Mouse (Mus musculus) spleen, adult 2 months (tissue): ENCODE measurements around the gene Zfp772. TPM values are rescaled to one million over a fixed set of nuclear protein-coding genes. Genes with fewer than 3 reads are reported as not detected.
A peak's percentile ranks its signal among the peaks of the same experiment; 100 is the strongest.
"Not testable (repeated sequence)": the region's sequence is repeated elsewhere in the genome, so short reads cannot be mapped to it uniquely, and the experiment has no call there.

Experiments
- DNase-seq, 2 experiments: peaks; one replicate each; pipeline versions ENCODE4 v3.0.0 to v3.0.0-alpha.2; 2012 to 2021; ENCODE audit warnings: low spot score in 2 of 2, low read depth in 1 of 2
- H3K27ac ChIP-seq: fragments of 200-500 bp; 2 replicates; pipeline ENCODE4 v1.5.1; 2012; ENCODE audit warnings: low read length, inconsistent platforms; ENCODE audit not compliant: insufficient read depth
- H3K27me3 ChIP-seq: fragments of 200-500 bp; 2 replicates; pipeline ENCODE4 v1.6.1; 2012; ENCODE audit warnings: mild to moderate bottlenecking, moderate library complexity, low read length, inconsistent platforms; ENCODE audit not compliant: control insufficient read depth, insufficient read depth
- H3K36me3 ChIP-seq: fragments of 200-500 bp; 2 replicates; pipeline ENCODE4 v1.6.1; 2012; ENCODE audit warnings: mild to moderate bottlenecking, low read length, inconsistent platforms; ENCODE audit not compliant: control insufficient read depth, insufficient read depth
- H3K4me1 ChIP-seq: fragments of 200-500 bp; 2 replicates; pipeline ENCODE4 v1.6.1; 2011; ENCODE audit warnings: inconsistent platforms; ENCODE audit not compliant: control insufficient read depth, insufficient read depth, insufficient read length
- H3K4me3 ChIP-seq: fragments of 200-500 bp; 2 replicates; pipeline ENCODE4 v1.5.1; 2011; ENCODE audit warnings: mild to moderate bottlenecking, inconsistent platforms; ENCODE audit not compliant: insufficient read depth, insufficient read length; ENCODE audit errors: extremely low read depth
- CTCF ChIP-seq: fragments of 200-500 bp; IDR thresholded peaks from 2 replicates; pipeline ENCODE4 v1.5.1; 2011; ENCODE audit warnings: mild to moderate bottlenecking, inconsistent platforms; ENCODE audit not compliant: insufficient read depth, insufficient read length, insufficient replicate concordance; ENCODE audit errors: extremely low read depth
- POLR2A ChIP-seq: fragments of 200-500 bp; IDR thresholded peaks from 2 replicates; pipeline ENCODE4 v1.6.1; 2011; ENCODE audit warnings: low read depth, low read length, inconsistent platforms
- WGBS: fragments of 180-500 bp; shearing (Covaris S2); methylation state at CpG from one replicate; pipeline ENCODE4 v1.1.7; 2018; 5-methylcytosine and 5-hydroxymethylcytosine counted together
- polyA plus RNA-seq: library from polyadenylated mRNA; depleted of rRNA; stranded (reverse); fragments of >200 nt; gene quantifications from 2 replicates; pipeline ENCODE4 v1.2.3, GENCODE M21; 2012; rRNA removed

Zfp772 gene
- polyA plus RNA-seq, result 0.46 and 0.50 TPM in 2 replicates

DNA sequence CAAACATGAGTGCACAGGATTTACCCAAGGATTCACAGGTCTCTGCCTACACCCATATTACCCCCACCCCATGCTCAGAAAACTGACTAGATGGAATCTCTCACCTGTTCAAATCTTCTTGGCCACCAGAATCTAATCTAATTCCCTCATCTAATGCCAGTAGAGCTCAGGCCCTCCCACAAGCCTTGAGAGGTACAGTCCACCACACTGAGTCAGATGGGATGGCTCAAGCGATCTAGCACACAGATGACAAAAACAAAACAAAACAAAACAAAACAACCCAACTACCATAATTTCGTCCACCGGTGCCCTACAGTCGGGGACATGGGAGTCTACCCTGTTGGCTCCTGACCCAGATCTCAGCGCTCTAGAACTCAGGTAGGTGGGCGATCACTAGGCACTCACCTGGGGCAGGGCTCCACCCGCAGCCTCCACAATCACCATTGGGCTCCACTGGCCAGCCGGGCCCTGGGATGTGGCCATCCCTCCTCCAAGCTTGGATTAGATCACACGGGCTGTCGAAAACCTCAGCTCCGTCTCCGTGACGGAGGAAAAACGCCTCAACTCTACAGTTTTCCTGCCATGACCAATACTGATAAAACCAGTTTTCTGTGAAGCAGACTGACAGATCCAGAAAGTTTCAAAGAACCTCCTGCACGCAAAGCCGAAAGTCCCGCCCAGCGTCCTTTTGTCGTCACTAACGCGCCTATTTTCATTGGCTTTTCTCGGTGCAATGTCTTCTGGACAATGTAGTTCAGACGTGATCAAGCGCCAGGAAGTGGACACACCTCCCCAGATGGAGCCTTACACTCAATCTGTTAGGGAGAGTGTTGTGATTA, at the start of gene Zfp772:
Gene Zfp772 (minus strand): TSS at position 686 of the 839 bp plus-strand sequence.
- not testable (repeated sequence) for H3K27ac ChIP-seq, H3K36me3 ChIP-seq, H3K4me1 ChIP-seq, H3K27me3 ChIP-seq
- DNase-seq, result peak; percentile 21 to 38
- H3K4me3 ChIP-seq, result peak within 1 kb of the TSS; percentile 58
- under 1% methylated on average over 24 of the region's 24 CpGs for WGBS

DNA sequence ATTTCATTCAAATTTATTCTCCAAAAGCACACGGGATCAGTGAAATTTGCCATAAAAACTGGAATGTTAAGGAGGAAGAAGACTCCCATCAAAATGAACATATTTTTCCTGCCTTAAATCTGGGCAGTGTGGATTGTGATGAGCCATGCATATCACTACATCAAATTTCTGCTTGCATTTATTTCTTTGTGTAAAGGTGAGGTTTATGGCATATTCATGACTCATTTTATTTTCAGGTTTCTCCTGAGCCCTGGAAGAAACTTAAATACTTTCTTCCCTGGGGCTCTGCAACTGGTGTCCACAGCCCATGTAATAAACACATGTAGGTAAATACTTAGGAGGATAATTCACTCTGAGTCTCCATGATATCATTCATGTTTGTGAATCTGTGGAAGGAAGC, 37.4 kb upstream of the Zfp772 start, which contains the start of gene Vmn2r29:
Gene Vmn2r29 (minus strand): TSS at position 101 of the 400 bp plus-strand sequence.
- H3K27me3 ChIP-seq, H3K27ac ChIP-seq: not testable (repeated sequence)
- WGBS, result no CpG with 5 or more reads among the region's 1 CpGs

DNA sequence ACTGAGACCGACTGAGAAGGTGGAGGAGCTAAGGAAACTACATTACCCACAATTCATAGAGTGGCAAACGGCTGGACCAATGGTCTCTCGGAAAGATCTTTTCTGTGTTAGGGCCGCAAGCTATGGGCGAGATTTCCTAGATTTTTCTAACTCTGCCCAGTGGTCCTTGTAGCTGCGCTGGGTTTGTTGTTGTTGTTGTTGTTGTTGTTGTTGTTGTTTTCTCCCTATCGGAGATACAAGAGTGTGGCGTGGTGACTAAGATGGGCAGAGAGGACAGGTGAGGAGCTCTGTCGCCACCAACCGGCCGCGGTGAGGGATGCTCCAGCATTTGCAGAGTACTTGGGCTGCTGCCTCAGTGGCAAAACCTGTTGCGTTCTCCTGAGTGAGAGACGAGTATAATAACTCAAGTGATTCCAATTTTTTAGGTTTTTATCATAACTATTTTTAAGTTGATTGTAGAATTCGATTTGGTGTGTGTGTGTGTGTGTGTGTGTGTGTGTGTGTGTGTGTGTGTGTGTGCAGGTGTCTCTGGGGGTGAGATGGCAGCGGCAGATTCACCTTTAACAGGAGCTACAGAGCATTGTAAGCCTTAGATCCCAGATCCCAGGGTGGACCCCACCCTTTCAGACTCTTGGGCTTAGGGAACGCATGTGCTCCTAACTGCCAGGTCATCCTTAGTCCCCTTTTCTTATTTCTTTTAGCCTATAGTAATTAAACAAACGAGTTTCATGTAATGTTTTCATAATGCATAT, 21.4 kb downstream of the Zfp772 start:
- TF ChIP-seq CTCF (peak; percentile 84), POLR2A (no peak)
- Histone ChIP-seq H3K36me3 (no peaks in the 10 kb centered on the region), H3K27ac (no peak overlapping the region), H3K4me3 (peak overlapping the region; percentile 72), H3K27me3 (no peaks in the 10 kb centered on the region), H3K4me1 (no peaks in the 10 kb centered on the region)
- DNase-seq, result peak; percentile 30 to 76
- 10% methylated on average over 18 of the region's 18 CpGs for WGBS

More for the DNA sequence above, 37.4 kb upstream of the Zfp772 start, which contains the start of gene Vmn2r29:
- H3K4me1 ChIP-seq, H3K36me3 ChIP-seq, DNase-seq, H3K4me3 ChIP-seq: not testable (repeated sequence)

DNA sequence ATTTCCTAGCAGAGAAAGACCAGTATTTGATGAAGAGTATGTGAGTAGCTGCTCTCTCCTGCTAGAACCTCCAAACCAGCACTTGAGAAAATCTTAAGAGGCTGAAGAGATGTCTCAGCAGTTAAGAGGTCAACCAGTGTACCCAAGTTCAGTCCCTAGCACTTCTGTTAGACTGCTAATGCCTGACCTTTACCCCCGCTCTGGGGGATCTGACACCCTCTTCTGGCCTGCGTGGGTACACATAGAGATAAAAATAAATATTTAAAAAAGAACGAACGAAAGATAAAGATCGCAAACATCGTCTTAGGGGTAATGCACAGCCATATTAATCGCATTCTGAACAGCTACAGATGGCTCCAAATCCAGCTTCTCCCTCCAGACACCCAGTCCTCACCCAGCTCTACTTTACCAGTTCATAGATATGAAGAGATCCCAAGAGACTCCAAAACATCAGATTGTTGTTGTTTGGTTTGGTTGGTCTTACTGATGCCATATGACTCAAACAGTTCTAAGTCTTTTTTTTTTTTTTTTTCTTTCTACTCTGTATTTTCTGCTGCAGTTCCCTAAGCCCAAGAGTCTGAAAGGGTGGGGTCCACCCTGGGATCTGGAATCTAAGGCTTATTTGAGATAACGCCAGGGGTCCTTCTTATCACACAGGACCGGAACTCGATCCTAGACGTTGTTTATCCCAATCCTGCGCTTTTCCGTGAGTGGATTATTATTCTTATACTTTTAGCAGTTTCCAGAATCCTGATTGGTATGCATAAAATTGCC, 22.2 kb downstream of the Zfp772 start:
- Histone ChIP-seq H3K27ac (no peak overlapping the region), H3K4me1 (no peaks in the 10 kb centered on the region), H3K27me3 (no peaks in the 10 kb centered on the region), H3K36me3 (no peaks in the 10 kb centered on the region), H3K4me3 (no peak overlapping the region)
- TF ChIP-seq POLR2A (no peak), CTCF (no peak)
- DNase-seq, result no peak
- WGBS, result 32% methylated on average over 13 of the region's 13 CpGs

DNA sequence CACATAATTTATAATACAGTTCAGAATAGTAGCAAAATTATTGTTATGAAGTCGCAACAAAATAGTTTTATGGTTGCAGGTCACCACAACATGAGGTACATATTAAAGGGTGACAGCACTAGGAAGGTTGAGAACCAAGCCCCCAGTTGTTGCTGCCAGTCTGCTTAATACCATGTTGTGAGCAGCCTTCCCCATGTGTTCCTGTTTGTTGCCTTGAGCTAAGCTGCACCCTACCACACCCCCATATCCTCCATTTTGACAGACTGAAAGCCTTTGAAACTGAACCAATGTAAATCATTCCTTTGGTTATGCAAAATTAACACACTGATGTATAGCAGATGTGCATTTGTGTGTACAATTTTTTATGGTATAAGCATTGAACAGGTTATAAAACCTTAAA, 23.9 kb downstream of the Zfp772 start:
- Histone ChIP-seq H3K4me1 (no peaks in the 10 kb centered on the region), H3K27ac (no peak overlapping the region), H3K4me3 (no peak overlapping the region), H3K27me3 (no peaks in the 10 kb centered on the region), H3K36me3 (peaks cover 2% of the 10 kb centered on the region)
- TF ChIP-seq CTCF (no peak), POLR2A (no peak)
- no peak for DNase-seq
- WGBS, result 97% methylated on average over 1 of the region's 1 CpGs

DNA sequence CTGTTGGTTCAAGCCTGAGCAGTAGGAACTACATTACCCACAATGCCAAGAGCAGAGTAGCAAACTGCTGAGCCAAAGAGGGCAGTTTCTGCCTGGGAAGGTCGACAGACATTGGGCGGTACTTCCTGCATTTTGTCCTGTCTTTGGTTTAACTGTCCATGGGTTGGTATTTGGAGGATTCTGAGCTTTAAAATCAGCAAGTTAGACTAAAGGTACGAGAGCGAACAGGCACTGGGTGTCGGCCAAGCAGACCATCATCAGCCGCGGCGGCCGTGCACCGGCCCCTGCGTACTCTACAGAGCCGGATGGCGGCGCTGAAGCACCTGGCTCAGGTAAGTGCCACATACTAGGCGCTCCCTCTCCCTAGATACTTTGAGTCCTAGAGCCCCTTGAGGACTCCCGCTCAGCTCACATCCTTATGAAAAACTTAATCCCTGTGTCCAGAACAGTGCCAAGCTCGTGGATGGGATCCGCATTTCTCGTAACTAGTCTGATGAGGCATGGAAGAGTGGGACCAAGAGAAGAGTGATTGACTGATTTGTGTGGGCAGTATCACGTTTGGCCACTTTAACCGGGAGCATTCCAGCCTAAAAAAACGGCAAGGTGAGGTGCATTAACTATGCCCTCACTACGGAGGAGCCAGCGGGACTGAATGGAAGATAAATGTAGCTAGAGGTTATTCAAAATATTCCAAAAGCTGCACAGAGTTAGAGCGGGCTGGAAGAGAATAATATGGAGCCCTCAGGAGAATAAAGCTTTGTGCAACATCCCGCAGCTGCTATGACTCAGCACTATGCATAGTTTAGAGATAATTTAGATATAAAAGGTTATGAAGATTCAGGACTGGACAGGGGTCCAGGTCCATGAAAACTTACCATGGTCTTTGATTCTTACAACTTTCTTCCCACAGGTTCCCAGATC, 38.3 kb downstream of the Zfp772 start, which contains the start of gene Zfp418:
Gene Zfp418 (plus strand): TSS at position 104 of the 921 bp plus-strand sequence.
- peak; percentile 22 to 33 for DNase-seq
- Histone ChIP-seq H3K27ac (no peak within 1 kb of the TSS), H3K4me3 (peak within 1 kb of the TSS; percentile 91), H3K27me3 (no peaks in the 10 kb centered on the region), H3K4me1 (no peaks in the 10 kb centered on the region; the same call in 1 of the 2 replicates), H3K36me3 (peaks cover 3% of the 10 kb centered on the region; the same call in 1 of the 2 replicates)
- TF ChIP-seq POLR2A (no peak), CTCF (no peak)
- WGBS, result 3% methylated on average over 26 of the region's 26 CpGs

Other genes starting within 250 kb of the Zfp772 start
- gene Aurkc, start 214.7 kb downstream of the Zfp772 start, polyA plus RNA-seq, result not detected in 2 replicates
- 6.4 and 6.8 TPM in 2 replicates for gene Zfp954, start 88.5 kb downstream of the Zfp772 start, polyA plus RNA-seq
- gene Zfp773, start 73.2 kb downstream of the Zfp772 start, polyA plus RNA-seq, result 0.25 and 0.32 TPM in 2 replicates
- 0.43 and 0.53 TPM in 2 replicates for gene Zfp418, start 38.7 kb downstream of the Zfp772 start, polyA plus RNA-seq
- not detected in 2 replicates for gene Vmn2r29, start 37.3 kb upstream of the Zfp772 start, polyA plus RNA-seq
- gene Gm45844, start 68.3 kb upstream of the Zfp772 start, polyA plus RNA-seq, result 0.08 and 0.13 TPM in 2 replicates
- gene Clcn4, start 90.9 kb upstream of the Zfp772 start, polyA plus RNA-seq, result 16.3 and 17.2 TPM in 2 replicates
- gene Vmn2r30, start 127.6 kb upstream of the Zfp772 start, polyA plus RNA-seq, result not detected in 2 replicates
- not detected in 2 replicates for gene Gm45783, start 164.6 kb upstream of the Zfp772 start, polyA plus RNA-seq
- not detected in 2 replicates for gene Vmn2r31, start 189.7 kb upstream of the Zfp772 start, polyA plus RNA-seq